Mouse (Mus musculus) Muller cell, postnatal 12 days (primary cell): ENCODE measurements around the gene Olfr118.
"Not testable (repeated sequence)": the region's sequence is repeated elsewhere in the genome, so short reads cannot be mapped to it uniquely, and the experiment has no call there.

Experiments used
- DNase-seq: peaks from one replicate; pipeline ENCODE4 v3.0.0-alpha.2; 2015; ENCODE audit errors: inconsistent ontology term

The Olfr118 gene

DNA sequence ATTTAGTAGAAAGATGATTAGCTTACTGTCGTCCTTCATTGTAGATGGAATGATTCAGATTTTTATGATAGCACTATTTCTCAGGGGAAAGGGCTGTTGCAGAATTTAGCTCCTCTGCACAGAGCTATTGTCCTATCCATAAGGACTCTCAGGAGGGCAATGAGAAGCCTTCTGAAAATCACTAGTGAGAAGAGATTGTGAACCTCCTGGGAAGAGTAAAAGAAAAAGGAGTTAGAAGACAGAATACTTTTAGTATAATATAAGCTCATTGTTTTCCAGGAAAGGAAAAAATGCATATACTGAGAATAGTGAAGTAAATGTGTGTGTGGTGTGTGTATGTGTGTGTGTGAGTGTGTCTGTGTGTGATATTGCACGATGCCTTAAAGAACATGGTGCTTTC lies at the start of gene Olfr118:
Olfr118 (plus strand) TSS at position 301 of the 400 bp plus-strand sequence.
- DNase-seq, result no peak

DNA sequence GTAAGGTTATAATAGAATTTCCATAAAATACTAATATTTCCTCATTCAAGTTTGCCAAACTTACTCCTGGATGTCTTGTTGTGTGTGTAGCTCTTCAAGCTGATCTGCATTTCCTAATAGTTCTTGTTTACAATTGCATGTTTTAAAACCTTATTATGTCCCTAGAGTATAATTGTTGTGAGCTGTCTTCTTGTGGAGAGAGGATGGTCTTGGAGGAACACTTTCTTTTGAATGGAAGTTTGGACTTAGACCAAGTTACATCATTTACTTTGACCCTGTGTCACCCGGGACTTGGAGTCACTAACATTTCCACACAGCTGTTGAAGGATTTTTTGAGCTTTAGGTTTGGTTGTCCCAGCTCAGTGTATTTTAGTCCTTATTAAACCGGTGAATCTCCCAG lies 39.8 kb upstream of the Olfr118 start, which contains the start of the genes Olfr115 and Olfr116:
Olfr115 (minus strand) TSS at position 101 of the 400 bp plus-strand sequence.
Olfr116 (minus strand) TSS at position 191 of the 400 bp plus-strand sequence.
- DNase-seq, result no peak

DNA sequence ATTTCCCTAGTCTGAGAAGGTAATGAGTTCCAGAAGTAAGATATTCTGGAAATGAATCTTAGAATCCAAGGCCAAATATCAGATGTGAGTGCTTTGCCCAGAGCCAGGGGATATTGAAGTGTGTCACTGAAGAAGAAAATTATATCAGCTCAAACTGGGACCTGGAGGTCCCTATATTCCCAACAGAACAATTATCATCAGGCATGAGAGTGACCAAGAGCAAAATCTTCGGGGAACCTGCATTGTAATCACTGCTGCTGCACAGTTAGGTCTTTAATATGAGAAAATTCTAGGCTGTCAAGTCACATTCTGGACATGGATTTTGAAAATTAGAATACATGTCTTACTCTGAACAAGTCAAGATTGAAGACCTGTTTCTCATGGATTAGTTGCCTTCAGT lies 3.1 kb upstream of the Olfr118 start, which contains the start of gene Olfr117:
Olfr117 (minus strand) TSS at position 101 of the 400 bp plus-strand sequence.
- no peak for DNase-seq

DNA sequence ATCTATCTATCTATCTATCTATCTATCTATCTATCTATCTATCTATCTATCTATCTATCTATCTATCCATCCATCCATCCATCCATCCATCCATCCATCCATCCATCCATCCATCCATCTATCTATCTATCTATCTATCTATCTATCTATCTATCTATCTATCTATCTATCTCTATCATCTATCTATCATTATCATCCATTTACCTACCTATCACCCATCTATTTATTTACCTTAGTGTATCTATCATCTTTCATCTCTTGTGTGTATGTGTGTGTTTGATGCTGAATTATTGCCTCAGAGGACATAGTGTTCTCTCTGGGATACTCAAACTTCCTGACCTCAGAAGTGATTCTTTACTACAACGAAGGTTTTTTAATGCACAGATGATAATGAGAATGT lies 29.5 kb downstream of the Olfr118 start, which contains the start of gene Olfr119:
Olfr119 (plus strand) TSS at position 301 of the 400 bp plus-strand sequence.
- DNase-seq, result not testable (repeated sequence)

DNA sequence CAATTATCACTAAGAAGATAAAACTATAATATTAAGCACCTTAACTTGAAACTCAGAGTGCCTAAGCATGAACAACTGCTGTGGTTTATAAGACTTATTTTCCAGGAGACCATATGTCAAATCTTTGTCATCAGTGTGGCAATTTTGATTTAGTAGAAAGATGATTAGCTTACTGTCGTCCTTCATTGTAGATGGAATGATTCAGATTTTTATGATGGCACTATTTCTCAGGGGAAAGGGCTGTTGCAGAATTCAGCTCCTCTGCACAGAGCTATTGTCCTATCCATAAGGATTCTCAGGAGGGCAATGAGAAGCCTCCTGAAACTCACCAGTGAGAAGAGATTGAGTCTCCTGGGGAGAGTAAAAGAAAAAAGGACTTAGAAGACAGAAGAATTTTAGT lies 54.7 kb downstream of the Olfr118 start, which contains the start of gene Olfr120:
Olfr120 (plus strand) TSS at position 301 of the 400 bp plus-strand sequence.
- DNase-seq, result no peak
